Mouse (Mus musculus) ES-Bruce4 (cell line): ENCODE measurements around the gene Myt1l.

ENCODE experiments used
- CTCF ChIP-seq: IDR thresholded peaks from one replicate; pipeline ENCODE4 v1.8.1; 2011; ENCODE audit warnings: low read depth, low read length
- EP300 ChIP-seq: IDR thresholded peaks from 2 replicates; pipeline ENCODE4 v1.6.1; 2011; ENCODE audit warnings: low read depth, low read length; ENCODE audit not compliant: insufficient read depth
- POLR2A ChIP-seq: IDR thresholded peaks from one replicate; pipeline ENCODE4 v1.8.1; 2011; ENCODE audit warnings: low read length; ENCODE audit not compliant: insufficient read depth

GRCm38 (mm10) chr12:29605124-29605523 is 76.9 kb downstream of the Myt1l start:
- TF ChIP-seq CTCF (no peak), POLR2A (no peak), EP300 (no peak)
